11 mouse cellular contexts compared by ENCODE assay signal in the genomic region with DNA sequence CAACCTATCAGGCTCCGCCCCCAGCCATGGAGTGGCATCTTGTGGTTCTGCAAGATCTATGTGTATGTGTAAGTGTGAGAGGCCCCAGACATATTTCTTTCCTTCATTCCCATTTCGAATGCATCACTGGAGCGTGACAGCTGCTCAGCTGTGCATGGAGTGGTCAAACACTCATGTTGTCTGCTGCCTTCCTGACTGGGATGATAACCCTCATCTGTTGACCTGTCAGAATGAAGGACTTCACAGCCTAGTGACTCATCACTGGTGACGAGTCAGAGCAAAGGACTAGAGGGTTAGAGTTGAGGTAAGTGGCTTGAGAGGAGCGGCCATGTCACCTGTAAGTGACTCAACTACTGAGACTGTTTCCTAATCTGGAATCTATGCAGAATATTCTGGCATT.
"Had no signal": no experiment of that assay in that cellular context is flagged by ENCODE, and none has a peak within 500 bp of the region (broad histone marks: within the 10 kb centered on the region; RNA-seq: fewer than 3 reads in every experiment).

No protein-coding gene starts in this region.

- ATAC-seq: lung, postnatal 0 days; midbrain, embryonic 15.5 days had no signal

- H3K36me3 ChIP-seq: limb, embryonic 10.5 days; liver, embryonic 15.5 days; midbrain, embryonic 15.5 days had no signal

- H3K4me2 ChIP-seq: liver, embryonic 11.5 days; liver, embryonic 15.5 days; midbrain, embryonic 15.5 days had no signal

- H3K9ac ChIP-seq: liver, embryonic 15.5 days; midbrain, embryonic 15.5 days had no signal

- DNase-seq: kidney, adult 8-10 months; lung, adult 2 months; lung, postnatal 36 days; right cerebral cortex, postnatal 14 days; thymus, postnatal 36 days had no signal

- H3K27me3 ChIP-seq: liver, embryonic 15.5 days; midbrain, embryonic 15.5 days had no signal

- H3K27ac ChIP-seq: left cerebral cortex, adult 2 months; limb, embryonic 10.5 days; liver, embryonic 15.5 days; midbrain, embryonic 15.5 days had no signal

- H3K9me3 ChIP-seq: limb, embryonic 10.5 days; liver, embryonic 15.5 days; midbrain, embryonic 15.5 days had no signal

- H3K4me3 ChIP-seq: left cerebral cortex, adult 2 months; limb, embryonic 10.5 days; liver, embryonic 15.5 days; midbrain, embryonic 15.5 days had no signal

- H3K4me1 ChIP-seq: liver, embryonic 15.5 days; midbrain, embryonic 15.5 days had no signal
